Mouse (Mus musculus) large intestine, adult 2 months (tissue): ENCODE results near the gene Rcor3. TPM values are rescaled to one million over a fixed set of nuclear protein-coding genes. Genes with fewer than 3 reads are reported as not detected.

Source experiments
- DNase-seq: peaks from one replicate; pipeline ENCODE4 v3.0.0-alpha.2; 2012; ENCODE audit warnings: low read depth, low spot score
- WGBS: fragments of 180-500 bp; shearing (Covaris S2); methylation state at CpG from one replicate; pipeline ENCODE4 v1.1.7; 2018; 5-methylcytosine and 5-hydroxymethylcytosine counted together
- polyA plus RNA-seq: library from polyadenylated mRNA; depleted of rRNA; stranded (reverse); fragments of >200 nt; gene quantifications from 2 replicates; pipeline ENCODE4 v1.2.3, GENCODE M21; 2012; rRNA removed

The Rcor3 gene
- polyA plus RNA-seq, 1 experiment = 10.0 TPM

DNA sequence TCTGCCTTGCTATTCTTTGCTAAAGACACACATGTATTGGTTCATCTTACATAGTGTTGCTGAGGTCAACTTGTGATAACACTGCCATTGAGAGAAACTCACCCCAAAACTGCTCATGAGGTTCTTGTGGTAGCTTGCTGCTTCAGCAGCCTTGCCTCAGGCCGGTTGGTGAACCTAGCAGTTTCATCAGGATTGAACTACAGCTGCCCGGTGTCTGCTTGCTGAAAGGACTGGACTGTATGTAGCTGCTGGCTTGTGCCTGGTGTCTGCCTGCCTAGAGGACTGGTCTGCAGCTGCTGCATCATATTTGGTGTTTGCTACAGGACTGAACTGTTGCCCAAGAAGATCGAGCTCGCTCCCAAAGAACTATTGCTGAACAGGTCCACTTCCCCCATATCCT, 61.8 kb downstream of the Rcor3 start:
- WGBS = 57% methylated on average over 4 of the region's 4 CpGs
- DNase-seq = no peak

DNA sequence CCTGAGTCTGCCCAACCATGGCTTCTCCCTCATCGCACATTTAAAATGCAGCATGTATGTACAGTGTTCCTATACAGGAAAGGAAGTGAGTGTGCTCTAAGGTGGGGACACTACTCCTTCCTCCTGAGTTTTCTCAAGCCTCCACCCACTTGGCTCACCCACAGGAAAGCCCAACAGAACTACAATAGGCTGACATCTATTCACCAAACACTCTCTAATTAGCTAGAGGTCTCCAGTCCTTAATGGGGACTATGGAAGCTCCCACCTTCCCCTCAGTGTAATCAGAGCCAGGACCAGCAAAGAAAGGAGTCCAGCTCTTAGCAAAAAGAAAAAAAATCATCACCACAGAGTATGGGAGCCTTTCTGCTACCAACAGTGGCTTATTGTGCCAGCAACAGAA, 63.0 kb downstream of the Rcor3 start:
- WGBS = 17% methylated on average over 1 of the region's 1 CpGs
- DNase-seq = no peak

GRCm38 (mm10) chr1:192072426-192072825, 65.4 kb downstream of the Rcor3 start:
- WGBS = 46% methylated on average over 1 of the region's 1 CpGs

DNA sequence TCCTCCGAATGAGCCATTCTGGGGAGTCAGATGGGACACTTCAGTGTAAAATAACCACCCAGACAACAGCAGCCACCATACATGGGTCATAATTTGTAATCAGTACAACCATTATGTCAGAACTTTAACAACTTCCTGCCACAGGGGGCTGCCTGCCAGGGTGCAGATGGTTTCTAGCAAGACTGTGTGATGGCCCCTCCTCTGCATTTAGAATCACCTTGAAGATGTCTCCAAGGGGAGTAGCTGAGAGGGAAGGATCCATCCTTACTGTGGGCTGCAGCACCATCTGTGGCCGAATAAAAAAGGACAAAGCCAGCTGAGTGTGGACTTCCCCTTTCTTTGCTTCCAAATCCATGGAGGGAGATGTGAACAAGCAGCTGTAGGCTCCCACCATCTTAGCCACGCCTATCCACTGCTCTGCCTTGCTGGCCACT, 67.2 kb downstream of the Rcor3 start:
- DNase-seq = no peak
- 13% methylated on average over 3 of the region's 3 CpGs for WGBS

More at GRCm38 (mm10) chr1:192072426-192072825, 65.4 kb downstream of the Rcor3 start:
- no peak for DNase-seq

- no peak for DNase-seq
- 6% methylated on average over 13 of the region's 13 CpGs for WGBS
Measured at GRCm38 (mm10) chr1:192069971-192070591, 67.8 kb downstream of the Rcor3 start.

DNA sequence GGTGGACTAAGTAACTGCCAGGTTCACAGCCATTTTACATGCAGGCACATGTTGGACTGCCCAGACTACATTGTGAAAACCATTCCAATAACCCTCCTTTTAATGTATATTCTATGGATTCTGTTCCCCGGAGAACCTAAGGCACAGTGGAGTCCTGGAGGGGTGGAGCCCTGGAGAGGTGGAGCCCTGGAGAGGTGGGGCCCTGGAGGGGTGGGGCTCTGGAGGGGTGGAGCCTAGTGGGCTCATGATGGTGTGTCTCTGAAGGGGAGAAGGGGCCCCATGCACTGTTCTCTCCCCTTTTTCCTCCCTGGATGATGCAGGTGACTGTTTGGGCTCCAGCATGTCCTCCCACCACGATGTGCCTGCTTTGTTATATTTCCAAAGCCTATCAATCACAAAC, 69.7 kb downstream of the Rcor3 start:
- WGBS = 55% methylated on average over 2 of the region's 2 CpGs

DNA sequence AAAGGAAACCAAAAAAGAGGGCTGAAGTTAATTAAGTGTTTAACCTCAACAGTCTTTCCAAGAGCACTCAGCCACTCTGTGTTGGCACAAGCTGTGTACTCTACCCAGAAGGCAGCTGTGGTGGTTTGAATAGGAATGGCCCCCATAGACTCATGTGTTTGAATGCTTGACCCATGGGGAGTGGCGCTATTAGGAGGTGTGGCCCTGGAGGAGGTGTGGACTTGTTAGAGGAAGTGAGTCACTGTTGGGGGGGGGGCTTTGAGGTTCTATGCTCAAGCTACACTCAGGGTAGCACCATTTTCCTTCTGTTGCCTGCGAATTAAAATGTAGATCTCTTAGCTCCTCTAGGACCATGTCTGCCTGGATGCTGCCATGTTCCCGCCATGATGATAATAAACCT, 70.9 kb downstream of the Rcor3 start:
- DNase-seq = no peak
- WGBS = 92% methylated on average over 3 of the region's 3 CpGs

More for the DNA sequence above, 69.7 kb downstream of the Rcor3 start:
- no peak for DNase-seq

DNA sequence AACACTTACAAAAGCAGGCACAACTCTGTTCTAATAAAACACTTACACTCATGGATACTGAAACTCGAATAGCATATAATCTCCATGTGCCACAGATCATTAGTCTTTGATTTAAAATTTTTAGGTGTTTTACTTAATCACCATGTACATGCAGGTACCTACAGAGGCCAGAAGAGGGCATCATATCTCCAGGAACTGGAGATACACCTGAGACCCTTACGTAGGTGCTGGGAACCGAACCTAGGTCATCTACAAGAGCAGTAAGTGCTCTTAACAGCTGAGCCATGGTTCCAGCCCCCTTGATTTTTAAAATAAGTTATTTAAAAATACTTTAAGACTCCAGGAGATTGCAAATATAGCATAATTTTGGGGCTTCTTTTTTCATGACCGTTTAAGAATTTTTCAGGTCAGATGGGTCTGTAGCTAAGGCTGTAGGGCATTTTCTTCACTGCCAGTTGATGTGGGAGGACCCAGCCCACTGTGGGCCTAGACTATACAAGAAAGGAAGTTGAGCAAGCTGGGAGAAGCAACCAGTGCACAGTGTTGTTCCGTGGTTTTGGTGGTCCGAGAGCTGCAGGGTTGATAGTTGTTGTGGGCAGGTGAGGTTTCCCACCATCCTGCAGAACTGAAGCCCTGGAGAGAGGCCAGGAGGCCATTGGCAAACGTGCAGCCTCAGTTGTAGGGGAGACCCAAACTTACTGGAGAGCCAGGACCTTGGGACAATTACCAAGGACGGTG, 74.5 kb downstream of the Rcor3 start:
- 94% methylated on average over 8 of the region's 8 CpGs for WGBS

GRCm38 (mm10) chr1:192062682-192063081, 75.2 kb downstream of the Rcor3 start:
- DNase-seq = no peak
- 87% methylated on average over 14 of the region's 14 CpGs for WGBS

More for the DNA sequence above, 74.5 kb downstream of the Rcor3 start:
- DNase-seq = no peak

- DNase-seq = no peak
- WGBS = 53% methylated on average over 4 of the region's 4 CpGs
Measured at GRCm38 (mm10) chr1:192061666-192062306, 76.1 kb downstream of the Rcor3 start.

- DNase-seq = no peak
- 92% methylated on average over 10 of the region's 10 CpGs for WGBS
Measured at GRCm38 (mm10) chr1:192058911-192059310, 79.0 kb downstream of the Rcor3 start.

DNA sequence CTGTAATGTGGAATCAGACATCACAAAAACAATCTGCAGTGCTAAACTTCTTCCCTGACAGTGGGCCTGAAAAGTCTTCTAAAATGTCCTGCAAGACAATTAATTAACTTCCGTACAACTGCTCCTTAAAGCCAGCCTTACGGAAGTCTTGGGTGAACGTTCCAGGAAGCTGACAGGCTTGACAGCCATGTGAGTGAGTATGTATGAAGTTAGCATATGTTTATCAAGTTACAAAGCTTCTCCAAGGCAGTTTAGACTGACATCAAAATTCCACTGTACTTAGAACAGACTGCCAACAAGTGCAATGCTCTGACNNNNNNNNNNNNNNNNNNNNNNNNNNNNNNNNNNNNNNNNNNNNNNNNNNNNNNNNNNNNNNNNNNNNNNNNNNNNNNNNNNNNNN, 84.1 kb downstream of the Rcor3 start:
- no peak for DNase-seq
- WGBS = 88% methylated on average over 3 of the region's 3 CpGs

DNA sequence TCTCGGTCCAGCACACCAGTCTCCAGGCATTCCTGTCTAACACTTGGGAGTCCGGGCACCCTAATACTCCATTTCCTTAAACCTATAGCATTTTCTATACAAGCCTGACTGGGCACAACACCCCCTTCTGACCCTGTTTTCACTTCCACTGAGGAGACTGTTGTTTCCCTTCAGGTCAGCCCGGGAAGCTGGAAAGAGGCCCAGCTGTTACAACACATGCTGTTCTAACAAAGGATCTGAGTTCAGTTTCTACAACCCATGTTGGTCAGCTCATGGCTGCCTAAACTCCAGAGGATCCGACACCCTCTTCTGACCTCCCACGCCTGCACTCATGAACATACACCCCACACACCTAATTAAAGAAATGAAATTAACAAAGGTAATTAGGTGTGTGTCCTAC, 84.9 kb downstream of the Rcor3 start:
- 82% methylated on average over 5 of the region's 5 CpGs for WGBS
- no peak for DNase-seq

DNA sequence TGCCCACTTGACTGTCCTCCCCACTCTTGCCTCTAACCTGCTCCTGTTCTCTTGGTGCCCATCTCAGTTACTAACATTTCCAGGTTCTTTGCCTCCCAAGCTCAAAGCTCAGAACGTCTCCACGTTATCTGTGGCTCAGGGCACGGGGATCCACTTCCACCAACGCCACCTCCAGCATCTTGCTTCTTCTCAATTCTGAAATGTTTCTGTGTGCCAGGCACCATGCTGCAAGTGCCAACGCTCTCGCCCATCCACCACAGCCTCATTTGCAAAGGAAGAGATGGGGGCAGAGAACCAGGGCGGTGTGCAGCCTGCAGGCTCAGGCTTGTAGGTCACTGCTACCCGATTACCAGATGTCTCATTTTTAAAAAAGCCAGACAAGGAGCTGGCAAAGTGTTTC, 85.4 kb downstream of the Rcor3 start:
- DNase-seq = no peak
- WGBS = 95% methylated on average over 8 of the region's 8 CpGs

Other genes with a start within 250 kb of the Rcor3 start
- 15.2 and 19.8 TPM in 2 replicates for gene Slc30a1, start 231.3 kb downstream of the Rcor3 start, polyA plus RNA-seq
- gene Rd3, start 160.7 kb downstream of the Rcor3 start, polyA plus RNA-seq = 0.05 and 0.14 TPM in 2 replicates
- 12.2 and 14.5 TPM in 2 replicates for gene Traf5, start 45.5 kb downstream of the Rcor3 start, polyA plus RNA-seq
- gene Kcnh1, start 52.7 kb upstream of the Rcor3 start, polyA plus RNA-seq = 0.14 and 0.25 TPM in 2 replicates